Mouse (Mus musculus): ENCODE measurements around the gene Hexim1.

DNA sequence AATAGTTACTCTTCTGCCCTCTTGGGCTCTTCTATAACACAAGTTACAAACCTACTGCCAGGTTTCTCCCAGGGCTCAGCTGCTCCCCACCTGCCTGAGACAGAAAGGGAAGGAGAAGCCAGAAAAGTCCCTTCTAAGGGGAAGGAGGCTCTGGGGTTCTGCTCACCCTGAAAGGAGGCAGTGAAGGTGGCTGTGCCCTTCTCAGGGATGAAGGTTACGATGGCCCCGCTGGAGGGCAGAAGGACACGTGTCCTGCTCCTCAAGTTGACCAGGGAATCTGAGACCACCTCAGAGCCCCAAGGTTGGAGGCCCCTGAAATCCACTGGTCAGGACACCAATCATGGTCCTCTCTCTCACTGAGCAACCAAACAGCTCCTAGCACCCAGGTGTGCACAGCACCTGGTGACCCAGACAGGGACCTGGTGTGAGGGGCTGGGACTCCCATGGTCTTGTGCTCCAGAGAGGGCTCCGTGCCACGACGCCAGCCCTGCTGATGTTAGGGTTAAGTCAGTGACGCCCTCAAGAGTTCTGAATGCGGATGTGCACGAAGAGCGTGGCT, 45.6 kb upstream of the Hexim1 start:
- TF ChIP-seq POLR2A (IDR thresholded peaks at IDR 0.05; ENCODE audit: low read depth, low read length) (no peak), CTCF (IDR thresholded peaks at IDR 0.05; ENCODE audit: extremely low read depth, insufficient read depth, insufficient read length, insufficient replicate concordance) (no peak)
